Mouse (Mus musculus) MEL (cell line): Measurements from ENCODE around the gene Lrrc4c. TPM values are rescaled to one million over a fixed set of nuclear protein-coding genes. Genes with fewer than 3 reads are reported as not detected.

ENCODE experiments used
- DNase-seq: peaks from one replicate; pipeline ENCODE4 v3.0.0; 2011; ENCODE audit warnings: low read depth, low spot score
- H3K27ac ChIP-seq: 2 replicates; pipeline ENCODE4 v1.5.1; 2012; ENCODE audit warnings: low read depth, mild to moderate bottlenecking, control low read depth, low read length, moderate library complexity; ENCODE audit not compliant: control insufficient read depth
- H3K27me3 ChIP-seq, 2 experiments: fragments of 150-350 bp in 1 of 2; sonication (generic) in 1 of 2; 2 replicates each; pipeline ENCODE4 v1.6.1; 2012; ENCODE audit warnings: low read length in 2 of 2, mild to moderate bottlenecking in 2 of 2, improper control_type of control experiment in 1 of 2, moderate library complexity in 1 of 2; ENCODE audit not compliant: insufficient read depth in 2 of 2, control insufficient read depth in 1 of 2
- H3K36me3 ChIP-seq, 2 experiments: 2 replicates each; pipeline ENCODE4 v1.6.1; 2012 to 2014; ENCODE audit warnings: low read length in 2 of 2, improper control_type of control experiment in 1 of 2, inconsistent platforms in 1 of 2, mild to moderate bottlenecking in 1 of 2; ENCODE audit not compliant: insufficient read depth in 2 of 2, control insufficient read depth in 1 of 2
- H3K4me1 ChIP-seq, 2 experiments: fragments of 150-350 bp in 1 of 2; sonication (generic) in 1 of 2; 2 replicates each; pipeline ENCODE4 v1.6.1; 2012; ENCODE audit warnings: low read length in 2 of 2, improper control_type of control experiment in 1 of 2, mild to moderate bottlenecking in 1 of 2; ENCODE audit not compliant: insufficient read depth in 2 of 2, control insufficient read depth in 1 of 2
- H3K4me3 ChIP-seq, 2 experiments: fragments of 150-350 bp in 1 of 2; sonication (generic) in 1 of 2; 2 replicates each; pipeline ENCODE4 v1.5.1; 2012; ENCODE audit warnings: low read depth in 2 of 2, low read length in 2 of 2, mild to moderate bottlenecking in 2 of 2, moderate library complexity in 2 of 2, control low read depth in 1 of 2, improper control_type of control experiment in 1 of 2; ENCODE audit not compliant: control insufficient read depth in 1 of 2, insufficient read depth in 1 of 2
- H3K79me2 ChIP-seq: 2 replicates; pipeline ENCODE4 v1.6.1; 2012; ENCODE audit warnings: mild to moderate bottlenecking, low read length, moderate library complexity; ENCODE audit not compliant: control insufficient read depth, poor library complexity, insufficient read depth
- H3K9ac ChIP-seq: 2 replicates; pipeline ENCODE4 v1.6.1; 2012; ENCODE audit warnings: low read depth, mild to moderate bottlenecking, control low read depth, low read length, moderate library complexity; ENCODE audit not compliant: control insufficient read depth, poor library complexity, severe bottlenecking
- H3K9me3 ChIP-seq: fragments of 150-350 bp; sonication (generic); replicated peaks from 2 replicates; pipeline ENCODE4 v1.6.1; 2012; ENCODE audit warnings: mild to moderate bottlenecking, low read length, improper control_type of control experiment, moderate library complexity; ENCODE audit not compliant: insufficient read depth
- CHD1 ChIP-seq: IDR thresholded peaks from 2 replicates; pipeline ENCODE4 v1.6.1; 2012; ENCODE audit warnings: low read depth, mild to moderate bottlenecking, inconsistent platforms, low read length, improper control_type of control experiment
- CHD2 ChIP-seq: IDR thresholded peaks from 2 replicates; pipeline ENCODE4 v1.6.1; 2011; ENCODE audit warnings: low read length, improper control_type of control experiment
- CTCF ChIP-seq, 3 experiments: IDR thresholded peaks in 2 of 3; conservative IDR thresholded peaks in 1 of 3; 2 replicates each; pipeline ENCODE4 v1.5.1; 2011 to 2012; ENCODE audit warnings: low read length in 3 of 3, low read depth in 2 of 3, mild to moderate bottlenecking in 2 of 3, improper control_type of control experiment in 1 of 3, inconsistent platforms in 1 of 3, mixed read lengths in 1 of 3, moderate library complexity in 1 of 3; ENCODE audit not compliant: control insufficient read depth in 1 of 3, insufficient read depth in 1 of 3, poor library complexity in 1 of 3, severe bottlenecking in 1 of 3
- E2F4 ChIP-seq: IDR thresholded peaks from 2 replicates; pipeline ENCODE4 v1.6.1; 2011; ENCODE audit warnings: low read depth, low read length, improper control_type of control experiment, borderline replicate concordance
- ELF1 ChIP-seq: IDR thresholded peaks from 2 replicates; pipeline ENCODE4 v1.6.1; 2014; ENCODE audit warnings: low read depth, mild to moderate bottlenecking, inconsistent platforms, low read length, improper control_type of control experiment, moderate library complexity
- ETS1 ChIP-seq: IDR thresholded peaks from 2 replicates; pipeline ENCODE4 v1.6.1; 2012; ENCODE audit warnings: low read depth, mild to moderate bottlenecking, inconsistent platforms, low read length, improper control_type of control experiment, moderate library complexity
- GABPA ChIP-seq: IDR thresholded peaks from 2 replicates; pipeline ENCODE4 v1.6.1; 2012; ENCODE audit warnings: low read depth, mild to moderate bottlenecking, inconsistent platforms, low read length, improper control_type of control experiment, moderate library complexity
- GATA1 ChIP-seq: IDR thresholded peaks from 2 replicates; pipeline ENCODE4 v1.6.1; 2011; ENCODE audit warnings: low read depth, low read length, improper control_type of control experiment
- MAFK ChIP-seq: IDR thresholded peaks from 2 replicates; pipeline ENCODE4 v1.6.1; 2011; ENCODE audit warnings: low read depth, mild to moderate bottlenecking, low read length, improper control_type of control experiment, borderline replicate concordance
- MAX ChIP-seq: IDR thresholded peaks from 2 replicates; pipeline ENCODE4 v1.6.1; 2011; ENCODE audit warnings: low read length, improper control_type of control experiment
- MYC ChIP-seq: IDR thresholded peaks from 2 replicates; pipeline ENCODE4 v1.6.1; 2011; ENCODE audit warnings: low read depth, mild to moderate bottlenecking, low read length, improper control_type of control experiment, moderate library complexity
- NRF1 ChIP-seq: IDR thresholded peaks from 2 replicates; pipeline ENCODE4 v1.6.1; 2014; ENCODE audit warnings: low read depth, mild to moderate bottlenecking, inconsistent platforms, low read length, improper control_type of control experiment, moderate library complexity; ENCODE audit not compliant: poor library complexity, insufficient read depth, severe bottlenecking
- POLR2A ChIP-seq, 2 experiments: IDR thresholded peaks; 2 replicates each; pipeline ENCODE4 v1.6.1; 2011 to 2012; ENCODE audit warnings: low read length in 2 of 2, mild to moderate bottlenecking in 2 of 2, control low read depth in 1 of 2, improper control_type of control experiment in 1 of 2, low read depth in 1 of 2, moderate library complexity in 1 of 2; ENCODE audit not compliant: control insufficient read depth in 1 of 2, insufficient read depth in 1 of 2, poor library complexity in 1 of 2
- POLR2AphosphoS2 ChIP-seq: IDR thresholded peaks from 2 replicates; pipeline ENCODE4 v1.6.1; 2011; ENCODE audit warnings: low read length, improper control_type of control experiment
- POLR2AphosphoS5 ChIP-seq: IDR thresholded peaks from 2 replicates; pipeline ENCODE4 v1.6.1; 2012; ENCODE audit warnings: low read depth, borderline replicate concordance, mild to moderate bottlenecking, inconsistent platforms, low read length, moderate library complexity, mixed read lengths
- RAD21 ChIP-seq: IDR thresholded peaks from 2 replicates; pipeline ENCODE4 v1.6.1; 2011; ENCODE audit warnings: mild to moderate bottlenecking, low read depth, low read length, improper control_type of control experiment
- SIN3A ChIP-seq: IDR thresholded peaks from 2 replicates; pipeline ENCODE4 v1.6.1; 2012; ENCODE audit warnings: low read length, improper control_type of control experiment, inconsistent platforms
- TBP ChIP-seq: IDR thresholded peaks from 2 replicates; pipeline ENCODE4 v1.8.0; 2011; ENCODE audit warnings: low read depth, low read length, improper control_type of control experiment
- TCF12 ChIP-seq: IDR thresholded peaks from 2 replicates; pipeline ENCODE4 v1.6.1; 2014; ENCODE audit warnings: low read depth, mild to moderate bottlenecking, inconsistent platforms, low read length, improper control_type of control experiment, moderate library complexity
- USF1 ChIP-seq: IDR thresholded peaks from 2 replicates; pipeline ENCODE4 v1.6.1; 2014; ENCODE audit warnings: low read depth, mild to moderate bottlenecking, inconsistent platforms, low read length, improper control_type of control experiment, moderate library complexity
- USF2 ChIP-seq, 2 experiments: IDR thresholded peaks; 2 replicates each; pipeline ENCODE4 v1.6.1; 2011 to 2012; ENCODE audit warnings: improper control_type of control experiment in 2 of 2, low read length in 2 of 2, borderline replicate concordance in 1 of 2, inconsistent platforms in 1 of 2, low read depth in 1 of 2, mild to moderate bottlenecking in 1 of 2; ENCODE audit not compliant: insufficient read depth in 1 of 2
- ZC3H11A ChIP-seq: IDR thresholded peaks from 2 replicates; pipeline ENCODE4 v1.6.1; 2012; ENCODE audit warnings: low read depth, mild to moderate bottlenecking, inconsistent platforms, low read length, improper control_type of control experiment
- ZKSCAN1 ChIP-seq: IDR thresholded peaks from 2 replicates; pipeline ENCODE4 v1.6.1; 2012; ENCODE audit warnings: low read depth, mild to moderate bottlenecking, inconsistent platforms, low read length, improper control_type of control experiment, moderate library complexity
- ZMIZ1 ChIP-seq: IDR thresholded peaks from 2 replicates; pipeline ENCODE4 v1.6.1; 2012; ENCODE audit warnings: low read depth, mild to moderate bottlenecking, inconsistent platforms, low read length, improper control_type of control experiment, moderate library complexity
- ZNF384 ChIP-seq: IDR thresholded peaks from 2 replicates; pipeline ENCODE4 v1.6.1; 2012; ENCODE audit warnings: low read depth, mild to moderate bottlenecking, inconsistent platforms, low read length, improper control_type of control experiment
- polyA plus RNA-seq, 2 experiments: library from polyadenylated mRNA; stranded (reverse) in 1 of 2; unstranded in 1 of 2; fragments of >175 nt in 1 of 2; fragments of >200 nt in 1 of 2; gene quantifications; 2 replicates each; pipeline versions ENCODE4 v1.2.1 to v1.2.4; 2012; ENCODE audit warnings: low replicate concordance in 2 of 2, low read depth in 1 of 2; ENCODE audit not compliant: insufficient read length in 2 of 2, insufficient read depth in 1 of 2, missing spikeins in 1 of 2
- total RNA-seq: library from RNA; depleted of rRNA; stranded (reverse); fragments of 300-350 nt; gene quantifications from 2 replicates; pipeline ENCODE4 v1.2.3, GENCODE M21; 2012

The Lrrc4c gene
- total and polyA plus RNA-seq, 3 experiments = not detected

GRCm38 (mm10) chr2:96736081-96736480 is 418.1 kb downstream of the Lrrc4c start:
- Histone ChIP-seq H3K79me2 (no peaks in the 10 kb centered on the region), H3K9ac (no peak overlapping the region)
- no peak for DNase-seq

GRCm38 (mm10) chr2:96755066-96755465 is 437.1 kb downstream of the Lrrc4c start:
- Histone ChIP-seq H3K27me3 (no peaks in the 10 kb centered on the region), H3K36me3 (no peaks in the 10 kb centered on the region), H3K4me1 (no peaks in the 10 kb centered on the region), H3K79me2 (no peaks in the 10 kb centered on the region), H3K4me3 (no peak overlapping the region), H3K9me3 (no peaks in the 10 kb centered on the region), H3K27ac (no peak overlapping the region), H3K9ac (no peak overlapping the region)
- DNase-seq = no peak
- TF ChIP-seq ELF1 (no peak), TBP (no peak), CHD1 (no peak), ZMIZ1 (no peak), POLR2AphosphoS5 (no peak), CHD2 (no peak), RAD21 (no peak), USF2 (IDR thresholded peaks at IDR 0.05; ENCODE audit: borderline replicate concordance in 1 of 2, insufficient read depth in 1 of 2, low read depth in 1 of 2, low read length in 2 of 2) (no peak), MYC (no peak), POLR2AphosphoS2 (no peak), GABPA (no peak), MAX (no peak), MAFK (no peak), ZC3H11A (no peak), ZNF384 (no peak), POLR2A (IDR thresholded peaks at IDR 0.05; ENCODE audit: control insufficient read depth in 1 of 2, insufficient read depth in 1 of 2, low read depth in 1 of 2, low read length in 2 of 2, poor library complexity in 1 of 2) (no peak)

More at GRCm38 (mm10) chr2:96736081-96736480, 418.1 kb downstream of the Lrrc4c start:
- no peaks in the 10 kb centered on the region for H3K9me3 ChIP-seq
- H3K27me3 ChIP-seq = no peaks in the 10 kb centered on the region
- no peak overlapping the region for H3K27ac ChIP-seq
- H3K4me3 ChIP-seq = no peak overlapping the region
- H3K4me1 ChIP-seq = no peaks in the 10 kb centered on the region
- TF ChIP-seq USF2 (IDR thresholded peaks at IDR 0.05; ENCODE audit: borderline replicate concordance in 1 of 2, insufficient read depth in 1 of 2, low read depth in 1 of 2, low read length in 2 of 2) (no peak), E2F4 (no peak), SIN3A (no peak), CTCF (IDR thresholded peaks at IDR 0.05 in 2 of 3, conservative IDR thresholded peaks at IDR 0.05 in 1 of 3; ENCODE audit: control insufficient read depth in 1 of 3, insufficient read depth in 1 of 3, low read depth in 2 of 3, low read length in 3 of 3, poor library complexity in 1 of 3, severe bottlenecking in 1 of 3) (no peak), POLR2AphosphoS5 (no peak), NRF1 (no peak), ETS1 (no peak), ELF1 (no peak), TCF12 (no peak), USF1 (no peak), MAX (no peak), ZKSCAN1 (no peak), GATA1 (no peak)
- no peaks in the 10 kb centered on the region for H3K36me3 ChIP-seq
